8 mouse cellular contexts compared by ENCODE assay signal in genomic region chr1:86154133-86154823, GRCm38 (mm10). TPM values are rescaled to one million over a fixed set of nuclear protein-coding genes. Genes with fewer than 3 reads are reported as not detected.
DNase-seq lines count a peak whose midpoint lies in the region; ATAC-seq lines count a peak whose summit lies in the region.

TSS of gene Armc9 (plus strand) at chr1:86154780.

- peaks cover 11% of the 10 kb centered on the region; the same call in 1 of the 2 replicates for H3K36me3 ChIP-seq in heart, embryonic 13.5 days
- peaks cover 15% of the 10 kb centered on the region for H3K36me3 ChIP-seq in liver, embryonic 12.5 days
- H3K36me3 ChIP-seq in stomach, embryonic 15.5 days: no peaks in the 10 kb centered on the region

- H3K9ac ChIP-seq in heart, embryonic 13.5 days: peak within 1 kb of the TSS; percentile 89
- peak within 1 kb of the TSS; percentile 74 for H3K9ac ChIP-seq in liver, embryonic 12.5 days
- H3K9ac ChIP-seq in stomach, embryonic 15.5 days: peak within 1 kb of the TSS; percentile 49

- peak within 1 kb of the TSS; percentile 87 for H3K4me2 ChIP-seq in heart, embryonic 13.5 days
- peak within 1 kb of the TSS; percentile 92 for H3K4me2 ChIP-seq in liver, embryonic 12.5 days
- peak within 1 kb of the TSS; percentile 83 for H3K4me2 ChIP-seq in stomach, embryonic 15.5 days

- peak; percentile 97 for DNase-seq in CD4-positive helper T cell, adult 2 months (ENCODE audit: low read depth, low spot score)
- peak; percentile 93 for DNase-seq in brain, embryonic 18.5 days (ENCODE audit: low read depth, low spot score)
- DNase-seq in kidney, postnatal 10 days: peak; percentile 97
- peak; percentile 95 for DNase-seq in natural killer cell, adult 2 months (ENCODE audit: low spot score in 2 of 2)

- peak within 1 kb of the TSS; percentile 86 for H3K27ac ChIP-seq in heart, embryonic 13.5 days (replicated peaks)
- peak within 1 kb of the TSS; percentile 96 for H3K27ac ChIP-seq in liver, embryonic 12.5 days
- peak within 1 kb of the TSS; percentile 73 for H3K27ac ChIP-seq in stomach, embryonic 15.5 days

- H3K27me3 ChIP-seq in heart, embryonic 13.5 days (replicated peaks): no peaks in the 10 kb centered on the region
- no peaks in the 10 kb centered on the region for H3K27me3 ChIP-seq in liver, embryonic 12.5 days (replicated peaks)
- H3K27me3 ChIP-seq in stomach, embryonic 15.5 days (replicated peaks): no peaks in the 10 kb centered on the region

- peaks cover 18% of the 10 kb centered on the region for H3K4me1 ChIP-seq in heart, embryonic 13.5 days
- peaks cover 50% of the 10 kb centered on the region for H3K4me1 ChIP-seq in liver, embryonic 12.5 days
- peaks cover 6% of the 10 kb centered on the region for H3K4me1 ChIP-seq in stomach, embryonic 15.5 days

- peak within 1 kb of the TSS; percentile 92 for H3K4me3 ChIP-seq in heart, embryonic 13.5 days
- H3K4me3 ChIP-seq in liver, embryonic 12.5 days: peak within 1 kb of the TSS; percentile 73
- H3K4me3 ChIP-seq in stomach, embryonic 15.5 days (replicated peaks): peak within 1 kb of the TSS; percentile 79

- WGBS in heart, embryonic 13.5 days: 4% methylated on average over 40 of the region's 40 CpGs
- 4% methylated on average over 40 of the region's 40 CpGs for WGBS in liver, embryonic 12.5 days (ENCODE audit: insufficient replicate concordance)
- 3% methylated on average over 40 of the region's 40 CpGs for WGBS in stomach, embryonic 15.5 days

- H3K9me3 ChIP-seq in heart, embryonic 13.5 days: no peaks in the 10 kb centered on the region
- H3K9me3 ChIP-seq in liver, embryonic 12.5 days (replicated peaks): no peaks in the 10 kb centered on the region
- H3K9me3 ChIP-seq in stomach, embryonic 15.5 days: no peaks in the 10 kb centered on the region

- peak; percentile 98 for ATAC-seq in erythroid progenitor cell, adult 5-6 weeks (replicated peaks; ENCODE audit: low FRiP score, poor library complexity, severe bottlenecking)
- ATAC-seq in heart, embryonic 13.5 days (ENCODE audit: extremely low read depth, insufficient number of reproducible peaks, low FRiP score, low TSS enrichment): peak; percentile 99
- ATAC-seq in liver, embryonic 12.5 days: peak; percentile 99
- ATAC-seq in stomach, embryonic 15.5 days (ENCODE audit: insufficient read depth, low FRiP score, low read depth): peak; percentile 100

RNA-seq across cellular contexts. Expression of gene Armc9, which starts in this region (rescaled TPM):
- total RNA-seq in erythroid progenitor cell, adult 5-6 weeks (2015; ENCODE audit: low replicate concordance): 13.7 and 24.3 TPM in 2 replicates
- 7.5 and 24.4 TPM in 2 replicates for total RNA-seq in erythroid progenitor cell, adult 5-6 weeks (2017; ENCODE audit: low replicate concordance)
- 12.9 and 13.7 TPM in 2 replicates for polyA plus RNA-seq in heart, embryonic 13.5 days (2015; fragmentation: Nextera tagmentation; extraction: Ambion mirVana)
- 15.2 and 16.9 TPM in 2 replicates for polyA plus RNA-seq in liver, embryonic 12.5 days (2016; fragmentation: Nextera tagmentation; extraction: Ambion mirVana)
- polyA plus RNA-seq in stomach, embryonic 15.5 days (2015; fragmentation: Nextera tagmentation; extraction: Ambion mirVana): 18.3 and 20.5 TPM in 2 replicates

Comparison
In these comparisons a context has a peak if more than half of its experiments do, and no peak if none do; other contexts are left out.
1. Peak in every context shown above with its lines: DNase-seq, ATAC-seq, H3K4me3 ChIP-seq and H3K27ac ChIP-seq.